Mouse (Mus musculus): ENCODE results near the gene Gm37240.

- TF ChIP-seq POLR2A (IDR thresholded peaks at IDR 0.05; ENCODE audit: borderline replicate concordance, insufficient read depth, low read length) (no peak), CTCF (IDR thresholded peaks at IDR 0.05; ENCODE audit: borderline replicate concordance, insufficient read depth, low read depth, low read length) (no peak)
Measured at GRCm38 (mm10) chr3:84478195-84478594, 1409.1 kb downstream of the Gm37240 start.
